Mouse (Mus musculus) heart, postnatal 36 days (tissue): ENCODE measurements around the gene Adcy5. TPM values are rescaled to one million over a fixed set of nuclear protein-coding genes. Genes with fewer than 3 reads are reported as not detected.

ENCODE experiments used
- DNase-seq, 2 experiments: peaks; one replicate each; pipeline ENCODE4 v3.0.0; 2021 to 2022
- intact Hi-C: fragments of 180-260 bp; cut with DNase I; formaldehyde crosslinking; loops from one replicate; pipeline ENCODE4 v1.15.1; 2025
- total RNA-seq, 2 experiments: library from RNA; stranded (reverse); gene quantifications; 2 replicates each; pipeline ENCODE4 v1.2.3; 2021

Gene Adcy5
- total RNA-seq, 2 experiments from 2014 or later: 48.7 to 57.7 TPM

DNA sequence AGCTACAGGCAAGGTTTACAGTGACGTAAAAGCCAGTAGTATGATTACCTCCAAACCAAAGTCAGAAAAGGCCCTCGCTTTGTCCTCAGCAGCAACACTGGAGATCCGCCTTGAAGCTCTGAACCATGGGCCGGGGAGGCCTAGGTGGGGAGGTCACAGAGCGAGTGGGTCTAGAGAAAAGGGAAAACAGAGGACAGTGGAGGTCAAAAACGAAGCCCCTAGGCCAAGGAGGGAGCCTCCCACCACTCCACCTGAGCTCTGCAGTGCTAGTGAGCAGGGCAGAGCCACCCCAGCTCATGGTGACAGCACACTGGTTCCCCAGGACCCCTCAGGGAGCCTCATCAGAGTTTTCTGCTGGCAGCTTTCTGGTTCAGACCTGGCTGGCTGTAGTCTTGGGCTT, 153.3 kb downstream of the Adcy5 start:
- intact Hi-C loops: no loop called here
- DNase-seq: no peak

DNA sequence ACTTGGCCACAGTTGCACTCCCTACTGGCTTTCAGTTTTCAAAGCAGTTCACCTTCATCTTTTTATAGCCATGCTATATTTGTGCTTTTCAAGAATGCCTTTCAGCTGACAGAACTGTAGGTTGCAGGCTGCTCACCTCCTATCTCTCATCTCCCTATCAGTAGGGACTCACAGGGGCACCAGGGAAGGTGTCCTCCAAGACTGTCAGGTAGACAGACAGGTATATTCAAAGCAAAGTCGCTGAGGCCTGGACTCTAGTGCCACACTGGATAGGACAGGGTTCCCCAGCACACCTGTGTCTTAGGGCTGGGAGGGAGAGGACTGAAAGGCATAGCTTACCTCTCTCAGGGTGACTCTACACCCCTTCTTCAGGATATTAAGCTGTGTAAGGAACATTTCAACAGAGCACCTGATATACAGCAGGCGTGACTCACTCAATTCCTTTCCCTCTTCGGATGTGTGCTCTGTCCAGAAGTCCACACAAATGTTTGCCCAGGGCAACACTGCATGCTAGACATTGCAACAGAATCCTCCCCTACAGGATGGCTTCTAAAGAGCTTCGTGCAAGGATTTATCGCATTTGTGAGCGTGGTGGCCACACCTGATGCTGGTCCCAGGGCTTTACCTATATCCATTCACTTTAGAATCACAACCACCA, 153.9 kb downstream of the Adcy5 start:
- intact Hi-C loops: no loop called here
- no peak for DNase-seq

DNA sequence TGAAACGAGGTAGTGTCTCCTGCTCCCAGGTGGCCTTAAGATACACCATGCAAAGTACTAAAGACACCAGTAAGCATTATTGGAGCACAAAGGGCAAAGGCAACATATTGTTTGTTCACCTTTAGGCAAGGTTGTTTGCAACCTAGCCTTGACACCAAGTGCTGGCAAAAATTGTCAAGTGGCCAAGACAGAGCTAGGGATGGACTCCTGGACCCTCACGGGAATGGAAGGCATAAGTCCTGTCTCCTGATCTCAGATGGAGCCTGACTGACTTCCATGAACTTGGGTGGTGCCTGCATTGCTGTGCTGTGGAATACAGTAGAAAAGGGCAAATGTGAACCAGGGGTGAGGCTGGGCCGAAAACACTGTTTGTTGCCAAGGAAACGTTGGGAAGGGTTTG, 155.0 kb downstream of the Adcy5 start:
- intact Hi-C loops: no loop called here
- no peak for DNase-seq

DNA sequence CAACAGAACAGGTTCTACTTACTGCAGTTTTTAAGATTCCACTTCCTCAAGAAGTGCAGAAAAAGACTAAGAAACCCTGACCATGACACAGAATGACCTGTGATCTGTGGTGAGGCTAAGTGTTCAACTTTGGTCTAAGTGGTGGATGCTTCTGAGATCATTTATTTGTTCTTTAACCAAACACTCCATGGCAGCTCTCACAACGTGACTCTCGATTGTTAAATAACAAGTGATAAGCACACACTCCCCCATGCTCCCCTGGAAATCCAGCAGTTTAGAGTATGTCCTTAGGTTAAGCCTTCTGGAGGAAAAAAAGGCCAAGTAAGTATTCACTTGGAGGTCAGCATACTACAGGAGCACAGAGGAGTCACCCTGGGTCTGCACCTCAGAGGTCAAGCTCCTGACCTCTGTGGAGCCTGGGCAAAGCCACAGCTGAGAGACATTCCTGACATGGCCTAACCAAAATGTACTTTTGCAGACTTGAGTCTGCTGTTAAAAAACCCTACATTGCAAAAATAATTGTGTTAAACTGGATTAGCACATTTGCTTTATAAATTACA, 156.0 kb downstream of the Adcy5 start:
- DNase-seq: no peak
- intact Hi-C loops: no loop called here

- DNase-seq: no peak
- intact Hi-C loops: no loop called here
Measured at GRCm38 (mm10) chr16:35311586-35311985, 156.9 kb downstream of the Adcy5 start.

DNA sequence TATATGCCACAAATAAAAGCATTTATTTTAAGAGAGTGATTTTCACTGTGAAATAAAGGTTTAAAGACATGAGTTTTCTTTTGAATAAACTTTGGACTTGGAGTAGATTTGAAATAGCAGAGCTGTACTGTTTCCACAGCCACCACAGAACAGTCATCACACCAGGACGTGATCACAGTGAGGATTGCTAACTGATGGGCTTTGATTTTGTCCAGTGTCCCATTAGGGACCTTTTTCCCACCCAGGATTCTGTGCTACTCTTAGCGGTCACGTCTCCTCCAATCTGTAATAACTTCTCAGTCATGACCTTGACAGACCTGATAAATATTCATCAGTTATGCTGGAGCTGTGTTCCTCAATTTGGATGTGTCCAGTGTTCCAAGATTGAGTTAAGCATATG, 160.8 kb downstream of the Adcy5 start:
- intact Hi-C loops: loop anchor here (5.0 kb wide), 1 partner anchor 407 kb away; no protein-coding TSS in a partner anchor

DNA sequence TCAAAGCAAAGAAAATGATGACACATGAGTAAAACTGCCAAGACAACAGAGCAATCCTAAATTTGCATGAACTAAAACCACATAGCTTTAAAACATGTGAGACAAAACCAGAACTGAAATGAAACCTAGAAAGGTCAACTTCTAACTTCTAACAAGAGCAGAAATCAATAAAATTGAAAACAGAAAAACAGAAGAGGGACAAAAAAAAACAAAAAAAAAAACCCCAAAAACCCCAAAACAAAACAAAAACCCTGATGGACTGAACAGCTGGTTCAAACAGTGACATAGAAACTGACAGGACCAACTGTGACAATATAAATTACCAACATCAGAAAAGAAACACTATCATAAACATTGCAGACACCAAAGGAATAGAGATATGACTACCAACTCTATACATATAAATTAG, 162.2 kb downstream of the Adcy5 start:
- no peak for DNase-seq
- intact Hi-C loops: loop anchor here (5.0 kb wide), 1 partner anchor 405 kb away; no protein-coding TSS in a partner anchor

More for the DNA sequence above, 160.8 kb downstream of the Adcy5 start:
- no peak for DNase-seq

DNA sequence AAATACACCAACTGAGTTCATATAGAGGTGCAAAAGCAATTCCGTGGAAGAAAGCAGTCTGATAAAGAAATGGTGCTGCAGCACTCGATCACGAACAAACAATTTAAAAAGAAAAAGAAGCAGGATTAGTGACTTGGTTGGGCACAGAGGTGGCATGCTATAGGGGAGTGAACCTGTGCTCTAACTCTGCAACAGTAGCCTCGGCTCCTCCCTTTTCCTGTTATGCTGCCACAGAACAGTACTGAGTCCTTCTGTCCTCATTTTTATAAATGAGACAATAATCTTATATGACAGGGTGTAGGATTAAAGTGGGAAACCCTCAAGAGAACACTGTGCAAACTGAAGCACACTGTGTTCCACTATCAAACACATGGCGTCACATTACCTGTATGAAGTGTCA, 162.8 kb downstream of the Adcy5 start:
- no peak for DNase-seq
- intact Hi-C loops: loop anchor here (5.0 kb wide), 1 partner anchor 405 kb away; no protein-coding TSS in a partner anchor

DNA sequence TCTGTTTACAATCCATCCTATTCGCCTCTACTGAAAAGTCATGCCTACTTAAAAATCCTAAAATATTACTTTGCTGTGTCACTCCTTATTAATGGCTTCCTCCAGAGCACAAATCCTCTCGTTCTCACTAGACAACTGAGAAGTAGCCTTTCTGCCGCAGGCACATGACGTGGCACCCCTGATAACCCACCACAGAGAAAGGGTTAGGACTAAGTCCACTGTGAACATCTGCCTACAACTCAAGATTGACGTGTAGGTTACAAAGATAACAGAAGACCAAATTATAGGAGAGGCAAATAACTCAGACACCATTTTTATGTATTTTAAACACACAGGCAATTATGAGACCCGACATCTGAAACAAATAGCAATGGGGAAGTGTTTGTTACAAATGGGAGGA, 163.7 kb downstream of the Adcy5 start:
- DNase-seq: no peak
- intact Hi-C loops: loop anchor here (2.0 to 5.0 kb wide), 3 partner anchors 222 to 498 kb away; partner anchors contain the start of gene Sema5b

DNA sequence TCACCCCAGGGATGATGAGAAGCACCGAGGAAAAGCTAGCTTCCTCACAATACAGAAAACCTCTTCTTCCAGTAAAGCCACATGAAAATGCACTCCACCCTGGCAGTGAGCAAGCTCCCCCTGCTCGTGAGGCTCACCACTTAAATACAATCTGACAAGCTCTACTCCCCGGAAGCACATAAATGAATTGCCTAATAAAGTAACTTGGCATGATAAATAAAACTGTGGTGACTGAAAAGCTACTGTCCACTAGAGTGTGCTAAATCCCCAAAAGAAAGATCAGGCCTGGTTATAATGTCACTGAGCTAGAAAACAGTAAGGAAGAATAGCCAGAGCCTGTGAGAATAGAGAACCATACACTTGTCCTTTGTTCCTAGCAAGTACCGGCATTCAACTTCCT, 164.7 kb downstream of the Adcy5 start:
- intact Hi-C loops: loop anchor here (1.0 to 5.0 kb wide), 4 partner anchors 221 to 497 kb away; partner anchors contain the start of gene Sema5b
- DNase-seq: no peak

- intact Hi-C loops: loop anchor here (1.0 to 5.0 kb wide), 4 partner anchors 221 to 497 kb away; partner anchors contain the start of gene Sema5b
- DNase-seq: no peak
Measured at GRCm38 (mm10) chr16:35319773-35320172, 165.1 kb downstream of the Adcy5 start.

DNA sequence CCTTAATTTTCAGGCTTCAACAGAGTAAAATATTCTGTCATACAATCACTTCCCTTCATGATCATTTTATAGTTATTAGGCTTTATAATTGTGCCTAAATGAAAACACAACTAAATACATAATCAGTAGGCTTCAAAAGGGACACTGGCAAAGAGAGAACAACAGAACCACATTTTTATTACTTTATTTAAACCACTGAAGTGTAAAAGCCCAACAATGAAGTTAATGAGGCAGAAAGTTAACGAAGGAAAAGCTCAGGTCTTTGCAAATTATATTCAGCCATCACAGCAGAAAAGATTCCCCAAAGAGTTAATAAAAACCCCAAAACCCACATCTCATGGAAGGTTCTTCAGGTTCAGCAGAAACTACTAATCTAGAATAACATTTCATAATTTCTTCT, 175.8 kb downstream of the Adcy5 start:
- no peak for DNase-seq
- intact Hi-C loops: no loop called here

Other genes starting within 250 kb of the Adcy5 start
- 10 to 100 TPM in 1 of 2 experiments, 1 to 10 TPM in 1; 5.6 to 11.0 TPM for gene Hacd2, start 132.4 kb upstream of the Adcy5 start, total RNA-seq
- 10 to 100 TPM in 1 of 2 experiments, 1 to 10 TPM in 1; 9.8 to 11.2 TPM for gene Sec22a, start 209.0 kb downstream of the Adcy5 start, total RNA-seq